Mouse (Mus musculus) embryonic fibroblast, embryonic 13.5 days (primary cell): Measurements from ENCODE around the gene Myo15b.

Source experiments
- CTCF ChIP-seq: IDR thresholded peaks from 2 replicates; pipeline ENCODE4 v1.5.1; 2011; ENCODE audit warnings: mild to moderate bottlenecking, control low read depth, low read length, moderate library complexity, borderline replicate concordance; ENCODE audit not compliant: insufficient read depth
- POLR2A ChIP-seq: IDR thresholded peaks from 2 replicates; pipeline ENCODE4 v1.6.1; 2011; ENCODE audit warnings: low read depth, mild to moderate bottlenecking, control low read depth, low read length, moderate library complexity

DNA sequence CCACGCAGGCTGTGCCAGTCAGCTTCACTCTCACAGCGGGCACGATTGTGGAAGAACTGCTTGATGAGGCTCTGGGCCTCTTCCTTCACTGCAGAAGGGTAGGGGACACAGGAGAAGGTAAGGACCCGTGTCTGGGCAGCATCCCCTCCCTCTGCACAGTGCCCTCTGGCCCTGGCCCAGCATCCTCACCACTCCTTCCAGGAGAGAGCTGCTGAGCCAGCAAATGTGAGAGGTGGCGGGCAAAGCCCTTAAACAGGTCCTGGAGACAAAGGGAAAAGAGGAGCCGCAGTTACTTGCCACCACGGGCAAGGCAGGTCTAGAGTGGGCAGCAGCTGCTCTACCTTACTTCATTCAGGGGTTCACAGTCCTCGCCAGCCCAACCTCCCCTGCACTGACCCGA lies 34.9 kb downstream of the Myo15b start:
- TF ChIP-seq CTCF (no peak), POLR2A (no peak)
